Mouse (Mus musculus): Measurements from ENCODE around the gene Rtn1. TPM values are rescaled to one million over a fixed set of nuclear protein-coding genes. Genes with fewer than 3 reads are reported as not detected.

Gene Rtn1
- total RNA-seq (2023): 0.55 TPM

GRCm38 (mm10) chr12:72408954-72409353 is at the start of gene Rtn1:
Gene Rtn1 (minus strand): TSS chr12:72409054.

GRCm38 (mm10) chr12:72441839-72442576 is 33.2 kb upstream of the Rtn1 start, which contains the start of gene Lrrc9:
Gene Lrrc9 (plus strand): TSS chr12:72441866.

GRCm38 (mm10) chr12:72184929-72185328 is 223.9 kb downstream of the Rtn1 start, which contains the start of gene Ccdc175:
Gene Ccdc175 (minus strand): TSS chr12:72185029.

Other genes starting within 250 kb of the Rtn1 start
- gene Ccdc175, start 224.0 kb downstream of the Rtn1 start, total RNA-seq (2023): not detected
- 0.34 TPM for gene Lrrc9, start 32.8 kb upstream of the Rtn1 start, total RNA-seq (2023)
- gene Pcnx4, start 127.3 kb upstream of the Rtn1 start, total RNA-seq (2023): 4.9 TPM
- gene Gm4756, start 240.6 kb upstream of the Rtn1 start, total RNA-seq (2023): not detected